Mouse (Mus musculus) brain, embryonic 14.5 days (tissue): ENCODE data around the gene Daglb. TPM values are rescaled to one million over a fixed set of nuclear protein-coding genes. Genes with fewer than 3 reads are reported as not detected.

Experiments used
- DNase-seq: peaks from one replicate; pipeline ENCODE4 v3.0.0-alpha.2; 2011; ENCODE audit warnings: low read depth
- CTCF ChIP-seq: fragments of 200-500 bp; IDR thresholded peaks from 2 replicates; pipeline ENCODE4 v1.5.1; 2012; ENCODE audit warnings: inconsistent platforms, mild to moderate bottlenecking, moderate library complexity, borderline replicate concordance; ENCODE audit not compliant: insufficient read depth, insufficient read length; ENCODE audit errors: extremely low read depth
- POLR2A ChIP-seq: fragments of 200-500 bp; IDR thresholded peaks from 2 replicates; pipeline ENCODE4 v1.6.1; 2012; ENCODE audit warnings: mild to moderate bottlenecking, inconsistent platforms, borderline replicate concordance; ENCODE audit not compliant: poor library complexity, insufficient read depth, insufficient read length, severe bottlenecking; ENCODE audit errors: extremely low read depth
- polyA plus RNA-seq: library from polyadenylated mRNA; depleted of rRNA; stranded (reverse); fragments of >200 nt; gene quantifications from 2 replicates; pipeline ENCODE4 v1.2.3, GENCODE M21; 2012

The Daglb gene
- polyA plus RNA-seq, 1 experiment: 16.4 TPM

GRCm38 (mm10) chr5:143522882-143523281 lies 58.5 kb downstream of the Daglb start:
- TF ChIP-seq POLR2A (no peak), CTCF (no peak)
- no peak for DNase-seq

- no peak for DNase-seq
- TF ChIP-seq CTCF (no peak), POLR2A (no peak)
These were observed 61.3 kb downstream of the Daglb start for GRCm38 (mm10) chr5:143525454-143526225.

- peak; percentile 47 for DNase-seq
- TF ChIP-seq POLR2A (no peak), CTCF (no peak)
These were observed 62.4 kb downstream of the Daglb start for GRCm38 (mm10) chr5:143526698-143527331.

GRCm38 (mm10) chr5:143527486-143528307 lies 63.3 kb downstream of the Daglb start, which contains the start of gene Rac1:
Rac1 (minus strand) TSS chr5:143528036.
- peak; percentile 98 for DNase-seq
- TF ChIP-seq CTCF (no peak), POLR2A (peak; percentile 31; the same call in 1 of the 2 replicates)

GRCm38 (mm10) chr5:143528308-143528683 lies 63.9 kb downstream of the Daglb start:
- TF ChIP-seq CTCF: no peak
- no peak for TF ChIP-seq POLR2A
- no peak for DNase-seq

- DNase-seq: no peak
- no peak for TF ChIP-seq POLR2A
- no peak for TF ChIP-seq CTCF
These were observed 66.3 kb downstream of the Daglb start for GRCm38 (mm10) chr5:143530715-143531114.

- no peak for DNase-seq
- TF ChIP-seq CTCF (no peak), POLR2A (no peak)
These were observed 70.5 kb downstream of the Daglb start for GRCm38 (mm10) chr5:143534922-143535321.

GRCm38 (mm10) chr5:143537022-143537421 lies 72.6 kb downstream of the Daglb start:
- no peak for DNase-seq
- no peak for TF ChIP-seq CTCF
- no peak for TF ChIP-seq POLR2A

GRCm38 (mm10) chr5:143539111-143539510 lies 74.7 kb downstream of the Daglb start:
- DNase-seq: no peak
- TF ChIP-seq POLR2A: no peak
- TF ChIP-seq CTCF: no peak

- TF ChIP-seq CTCF (peak; percentile 87), POLR2A (no peak)
These were observed 83.0 kb downstream of the Daglb start for GRCm38 (mm10) chr5:143547384-143547783.

GRCm38 (mm10) chr5:143547866-143548265 lies 83.5 kb downstream of the Daglb start:
- TF ChIP-seq CTCF (no peak), POLR2A (no peak)
- no peak for DNase-seq

More at GRCm38 (mm10) chr5:143547384-143547783, 83.0 kb downstream of the Daglb start:
- peak; percentile 67 for DNase-seq

- DNase-seq: peak; percentile 98
- TF ChIP-seq CTCF (peak; percentile 73), POLR2A (peak; percentile 95)
These were observed 84.0 kb downstream of the Daglb start for GRCm38 (mm10) chr5:143548401-143548846.

- DNase-seq: peak; percentile 32
These were observed 84.5 kb downstream of the Daglb start for GRCm38 (mm10) chr5:143548922-143549321.
